Mouse (Mus musculus) neural tube, embryonic 11.5 days (tissue): ENCODE results near the gene Clba1. TPM values are rescaled to one million over a fixed set of nuclear protein-coding genes. Genes with fewer than 3 reads are reported as not detected.

ENCODE experiments used
- ATAC-seq: fragments of 200-750 bp; cut with Nextera tagmentation; 2 replicates; pipeline ENCODE4 v1.8.0; 2017; ENCODE audit warnings: moderate number of reproducible peaks, mild to moderate bottlenecking, moderate TSS enrichment, moderate library complexity; ENCODE audit not compliant: insufficient read depth, low FRiP score, low TSS enrichment
- DNase-seq: peaks from one replicate; pipeline ENCODE4 v3.0.0-alpha.2; 2015; ENCODE audit warnings: low spot score
- H3K27ac ChIP-seq: fragments of 300-500 bp; sonication (generic); 2 replicates; pipeline ENCODE4 v1.5.1; 2014; ENCODE audit warnings: low read depth, mild to moderate bottlenecking, low read length
- H3K27me3 ChIP-seq: fragments of 300-500 bp; sonication (generic); 2 replicates; pipeline ENCODE4 v1.6.1; 2014; ENCODE audit warnings: mild to moderate bottlenecking, low read length, mixed read lengths; ENCODE audit not compliant: control insufficient read depth, insufficient read depth
- H3K36me3 ChIP-seq: fragments of 300-500 bp; sonication (generic); 2 replicates; pipeline ENCODE4 v1.6.1; 2014; ENCODE audit warnings: mild to moderate bottlenecking, low read length, moderate library complexity, mixed read lengths; ENCODE audit not compliant: control insufficient read depth, insufficient read depth
- H3K4me1 ChIP-seq: fragments of 300-500 bp; sonication (generic); 2 replicates; pipeline ENCODE4 v1.6.1; 2014; ENCODE audit warnings: low read length, mixed read lengths; ENCODE audit not compliant: control insufficient read depth, insufficient read depth
- H3K4me2 ChIP-seq: fragments of 300-500 bp; sonication (generic); 2 replicates; pipeline ENCODE4 v1.6.1; 2014; ENCODE audit warnings: low read depth, mild to moderate bottlenecking, moderate library complexity
- H3K4me3 ChIP-seq: fragments of 300-500 bp; sonication (generic); 2 replicates; pipeline ENCODE4 v1.5.1; 2014; ENCODE audit warnings: low read depth, low read length
- H3K9ac ChIP-seq: fragments of 300-500 bp; sonication (generic); 2 replicates; pipeline ENCODE4 v1.6.1; 2014; ENCODE audit warnings: mild to moderate bottlenecking, low read length
- H3K9me3 ChIP-seq: fragments of 300-500 bp; sonication (generic); 2 replicates; pipeline ENCODE4 v1.6.1; 2016; ENCODE audit warnings: low read length; ENCODE audit not compliant: control insufficient read depth
- WGBS: fragments of 180-500 bp; shearing (Covaris S2); extraction: QIAGEN DNeasy Blood & Tissue Kit; methylation state at CpG from one replicate; pipeline ENCODE4 v1.1.7; 2014; 5-methylcytosine and 5-hydroxymethylcytosine counted together
- polyA plus RNA-seq: library from polyadenylated mRNA; unstranded; fragments of >200 nt; fragmentation: Nextera tagmentation; extraction: Ambion mirVana; gene quantifications from 2 replicates; pipeline ENCODE4 v1.2.1, GENCODE M21; 2014

Gene Clba1
- polyA plus RNA-seq, 1 experiment from 2014 or later = 14.0 TPM

GRCm38 (mm10) chr12:112819057-112819662 lies 10.4 kb downstream of the Clba1 start:
- no peak overlapping the region for H3K4me2 ChIP-seq
- no peaks in the 10 kb centered on the region for H3K27me3 ChIP-seq
- peaks cover 14% of the 10 kb centered on the region for H3K36me3 ChIP-seq
- H3K27ac ChIP-seq = no peak overlapping the region
- H3K4me1 ChIP-seq = no peaks in the 10 kb centered on the region
- no peaks in the 10 kb centered on the region for H3K9me3 ChIP-seq
- H3K4me3 ChIP-seq = no peak overlapping the region
- DNase-seq (no peak), ATAC-seq (no peak)
- WGBS = 90% methylated on average over 8 of the region's 8 CpGs
- H3K9ac ChIP-seq = no peak overlapping the region

GRCm38 (mm10) chr12:112820401-112820999 lies 11.8 kb downstream of the Clba1 start:
- H3K36me3 ChIP-seq = peaks cover 11% of the 10 kb centered on the region
- H3K27me3 ChIP-seq = no peaks in the 10 kb centered on the region
- H3K4me3 ChIP-seq = no peak overlapping the region
- H3K9ac ChIP-seq = no peak overlapping the region
- DNase-seq = no peak
- ATAC-seq = no peak
- 84% methylated on average over 12 of the region's 12 CpGs for WGBS
- no peaks in the 10 kb centered on the region for H3K9me3 ChIP-seq
- no peak overlapping the region for H3K4me2 ChIP-seq
- no peak overlapping the region for H3K27ac ChIP-seq
- no peaks in the 10 kb centered on the region for H3K4me1 ChIP-seq

- H3K4me3 ChIP-seq = no peak overlapping the region
- H3K9ac ChIP-seq = no peak overlapping the region
- ATAC-seq (no peak), DNase-seq (no peak)
- H3K4me2 ChIP-seq = no peak overlapping the region
- no peaks in the 10 kb centered on the region for H3K9me3 ChIP-seq
- H3K36me3 ChIP-seq = peaks cover 11% of the 10 kb centered on the region
- H3K27ac ChIP-seq = no peak overlapping the region
- 69% methylated on average over 1 of the region's 1 CpGs for WGBS
- no peaks in the 10 kb centered on the region for H3K4me1 ChIP-seq
- no peaks in the 10 kb centered on the region for H3K27me3 ChIP-seq
Measured at GRCm38 (mm10) chr12:112821216-112821615, 12.5 kb downstream of the Clba1 start.

- H3K9me3 ChIP-seq = no peaks in the 10 kb centered on the region
- 85% methylated on average over 4 of the region's 4 CpGs for WGBS
Measured at GRCm38 (mm10) chr12:112821974-112822373, 13.2 kb downstream of the Clba1 start.

GRCm38 (mm10) chr12:112822676-112823075 lies 13.9 kb downstream of the Clba1 start:
- no peak for ATAC-seq
- peak; percentile 2 for DNase-seq
- Histone ChIP-seq H3K9me3 (no peaks in the 10 kb centered on the region), H3K4me2 (no peak overlapping the region), H3K27ac (no peak overlapping the region), H3K4me1 (peaks cover 6% of the 10 kb centered on the region), H3K4me3 (no peak overlapping the region), H3K27me3 (no peaks in the 10 kb centered on the region), H3K36me3 (peaks cover 18% of the 10 kb centered on the region), H3K9ac (no peak overlapping the region)
- 88% methylated on average over 2 of the region's 2 CpGs for WGBS

More at GRCm38 (mm10) chr12:112821974-112822373, 13.2 kb downstream of the Clba1 start:
- Histone ChIP-seq H3K9ac (no peak overlapping the region), H3K4me2 (no peak overlapping the region), H3K36me3 (peaks cover 13% of the 10 kb centered on the region), H3K4me3 (no peak overlapping the region), H3K27me3 (no peaks in the 10 kb centered on the region), H3K27ac (no peak overlapping the region), H3K4me1 (no peaks in the 10 kb centered on the region)
- DNase-seq = no peak
- ATAC-seq = no peak

- Histone ChIP-seq H3K4me2 (no peak overlapping the region), H3K9me3 (no peaks in the 10 kb centered on the region), H3K36me3 (peaks cover 20% of the 10 kb centered on the region), H3K4me1 (peaks cover 12% of the 10 kb centered on the region), H3K27ac (no peak overlapping the region), H3K27me3 (no peaks in the 10 kb centered on the region), H3K9ac (no peak overlapping the region), H3K4me3 (no peak overlapping the region)
- ATAC-seq (no peak), DNase-seq (peak; percentile 1)
- 89% methylated on average over 4 of the region's 4 CpGs for WGBS
Measured at GRCm38 (mm10) chr12:112823221-112823620, 14.5 kb downstream of the Clba1 start.

- no peaks in the 10 kb centered on the region for H3K27me3 ChIP-seq
- peaks cover 16% of the 10 kb centered on the region for H3K36me3 ChIP-seq
- H3K9me3 ChIP-seq = no peaks in the 10 kb centered on the region
- no peak overlapping the region for H3K4me3 ChIP-seq
- WGBS = 96% methylated on average over 5 of the region's 5 CpGs
- H3K4me1 ChIP-seq = peaks cover 20% of the 10 kb centered on the region
- 0 out of 2 replicates have a peak overlapping the region, but pooled peaks have one; percentile 10 for H3K9ac ChIP-seq
- ATAC-seq = no peak
- H3K4me2 ChIP-seq = no peak overlapping the region
- DNase-seq = peak; percentile 4
- H3K27ac ChIP-seq = no peak overlapping the region
Measured at GRCm38 (mm10) chr12:112825901-112826300, 17.2 kb downstream of the Clba1 start.

GRCm38 (mm10) chr12:112828501-112829243 lies 19.9 kb downstream of the Clba1 start:
- peak overlapping the region; percentile 99 for H3K9ac ChIP-seq
- H3K27me3 ChIP-seq = no peaks in the 10 kb centered on the region
- H3K4me1 ChIP-seq = peaks cover 20% of the 10 kb centered on the region
- WGBS = under 1% methylated on average over 47 of the region's 51 CpGs
- peak overlapping the region; percentile 86 for H3K4me2 ChIP-seq
- no peak for DNase-seq
- ATAC-seq = peak; percentile 84
- H3K9me3 ChIP-seq = no peaks in the 10 kb centered on the region
- H3K36me3 ChIP-seq = peaks cover 9% of the 10 kb centered on the region
- peak overlapping the region; percentile 91 for H3K27ac ChIP-seq
- peak overlapping the region; percentile 99 for H3K4me3 ChIP-seq
